Mouse (Mus musculus) embryo, embryonic 11.5 days (tissue): ENCODE measurements around the gene Rcan2.

Experiments used
- DNase-seq: peaks from one replicate; pipeline ENCODE4 v3.0.0-alpha.2; 2012; ENCODE audit warnings: low read depth, low spot score

The Rcan2 gene

DNA sequence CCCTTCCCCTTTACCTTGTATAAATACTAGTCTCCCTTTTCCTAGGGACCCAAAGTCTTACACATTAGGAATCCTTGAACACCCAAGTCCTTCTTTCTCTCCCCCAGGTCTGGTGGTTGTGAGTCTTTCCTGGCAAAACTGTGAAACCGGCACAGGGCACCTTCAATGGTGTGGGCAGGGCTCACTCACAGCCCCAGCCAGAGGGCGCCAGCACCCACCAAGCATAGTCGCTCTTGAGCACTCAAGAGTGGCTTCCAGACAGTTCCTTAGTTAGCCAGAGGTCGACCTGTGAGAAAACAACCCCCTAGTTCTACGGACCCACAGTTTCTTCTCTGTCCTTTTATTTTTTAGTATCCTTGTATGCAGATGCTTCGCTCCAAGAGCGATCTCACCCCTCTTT, at the start of gene Rcan2:
TSS of gene Rcan2 (plus strand) at position 275 of the 400 bp plus-strand sequence.
- DNase-seq: peak; percentile 11

DNA sequence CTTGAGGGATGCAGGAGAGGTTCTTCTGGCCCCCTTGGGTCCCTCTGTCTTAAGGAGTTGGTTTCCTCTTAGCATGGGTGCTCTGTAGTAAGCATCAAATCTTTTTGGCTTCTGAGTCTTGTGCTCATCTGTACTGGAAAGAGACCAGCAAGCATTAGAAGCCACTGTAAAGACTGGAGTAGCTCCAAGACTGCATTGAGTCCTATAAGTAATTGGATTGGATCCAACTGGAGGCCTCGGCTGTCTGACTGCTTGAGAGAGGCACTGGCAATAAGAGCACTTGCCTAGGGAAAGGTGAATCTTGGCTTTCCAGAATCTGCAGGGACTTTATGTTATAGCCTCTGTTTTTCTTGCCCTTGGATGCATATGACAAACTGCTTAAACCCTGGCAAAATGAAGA, 48.3 kb upstream of the Rcan2 start:
- no peak for DNase-seq

DNA sequence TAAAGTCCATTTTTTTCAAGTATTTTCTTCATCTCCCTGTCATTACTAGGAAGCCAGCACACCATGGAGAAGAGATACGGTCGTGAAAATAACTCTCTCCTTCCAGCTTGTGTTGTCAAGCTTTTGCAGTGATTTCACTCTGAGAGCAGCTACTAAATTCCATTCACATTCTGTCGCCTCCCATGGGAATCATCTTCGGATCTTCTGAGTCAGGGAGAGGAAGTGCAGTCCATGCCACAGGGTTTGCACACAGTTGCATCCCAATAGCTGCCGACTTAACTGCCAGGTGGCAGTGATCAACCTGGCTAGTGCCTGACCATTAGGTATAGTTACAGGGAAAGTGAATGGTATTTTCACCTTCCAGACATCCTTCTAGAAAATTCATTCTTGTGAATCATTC, 46.5 kb upstream of the Rcan2 start:
- no peak for DNase-seq

DNA sequence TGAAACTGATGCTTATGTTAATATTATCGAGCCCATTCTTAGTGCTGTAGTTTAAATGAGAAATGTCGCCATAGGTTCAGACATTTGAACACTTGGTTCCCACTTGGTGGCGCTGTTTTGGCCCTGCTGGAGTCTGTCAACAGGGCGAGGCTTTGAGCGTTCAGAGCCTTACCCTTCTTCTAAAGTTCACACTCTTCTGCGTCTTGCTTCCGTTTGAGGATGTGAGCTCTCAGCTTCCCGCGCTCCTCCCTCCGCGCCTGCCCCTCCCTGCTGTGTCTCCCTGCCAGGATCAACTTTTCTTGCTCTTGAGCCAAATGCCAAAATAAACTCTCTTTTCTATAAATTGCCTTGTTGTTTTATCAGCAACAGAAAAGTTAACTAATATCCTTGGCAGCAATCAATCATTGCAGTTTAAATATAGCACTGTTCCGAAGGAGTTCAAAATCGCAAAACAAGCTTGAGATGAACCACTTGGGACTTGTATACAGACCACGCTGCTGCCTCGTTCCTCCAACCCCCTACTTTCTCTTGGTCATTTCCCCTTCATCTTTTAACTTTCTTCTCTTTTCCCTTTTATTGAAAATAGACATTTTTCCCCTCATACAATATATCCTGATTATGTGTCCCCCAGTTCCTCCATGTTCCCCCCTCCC, 42.4 kb upstream of the Rcan2 start:
- no peak for DNase-seq

DNA sequence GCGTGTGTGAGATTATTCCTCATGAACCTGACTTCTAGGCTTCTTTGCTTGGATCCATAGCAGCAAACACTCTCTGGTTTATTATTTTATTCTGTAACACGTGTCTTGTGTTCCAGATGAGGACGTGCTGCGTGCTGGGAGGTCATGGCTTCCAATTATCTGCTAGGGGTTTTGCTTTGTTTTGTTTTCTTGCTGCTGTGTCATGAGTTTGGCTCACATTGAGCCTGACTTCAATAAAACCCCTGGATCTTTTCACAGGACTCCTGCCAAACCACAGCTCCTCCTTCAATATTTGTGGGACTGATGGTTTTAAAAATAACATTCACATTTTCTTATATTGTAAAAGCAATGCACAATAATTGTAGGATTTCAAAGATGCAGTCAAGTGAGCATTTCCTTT, 16.6 kb upstream of the Rcan2 start:
- no peak for DNase-seq

DNA sequence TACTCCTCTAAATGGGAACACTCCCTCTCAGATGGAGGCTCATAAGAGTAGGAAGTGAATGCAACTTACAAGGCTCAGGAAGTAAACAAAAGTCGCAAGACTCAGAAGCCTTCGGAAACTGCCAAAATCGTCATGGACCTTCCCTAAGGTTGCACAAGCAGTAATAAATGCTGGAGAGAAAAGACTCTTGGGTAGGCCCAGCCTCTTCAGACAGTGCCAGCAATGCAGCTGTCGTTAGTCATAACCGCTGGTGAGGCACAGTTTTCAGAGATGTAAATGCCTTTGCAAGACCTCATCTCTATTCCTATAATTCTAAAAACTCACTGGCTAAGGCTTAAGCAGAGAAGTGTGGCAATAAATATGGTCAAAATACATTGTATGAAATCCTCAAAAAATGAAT, 12.9 kb upstream of the Rcan2 start:
- no peak for DNase-seq

DNA sequence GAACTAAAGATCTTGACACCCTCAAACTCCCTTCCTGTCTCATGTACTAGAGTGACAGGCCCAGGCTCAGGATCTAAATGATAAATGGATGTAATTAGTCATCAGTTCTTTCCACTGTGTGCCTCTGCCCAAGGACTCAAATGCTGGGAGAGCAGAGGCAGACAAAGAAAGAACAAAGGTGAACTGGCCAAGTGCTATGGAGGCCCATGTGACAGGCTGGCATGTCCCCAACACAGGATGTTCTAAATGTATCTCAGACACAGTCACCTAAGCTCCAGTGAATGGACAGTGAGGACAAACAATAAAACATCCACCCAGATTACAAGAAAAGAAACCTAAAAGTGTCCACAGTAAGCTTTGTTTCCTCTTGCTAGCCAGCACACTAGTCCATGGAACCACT, 11.8 kb upstream of the Rcan2 start:
- no peak for DNase-seq

DNA sequence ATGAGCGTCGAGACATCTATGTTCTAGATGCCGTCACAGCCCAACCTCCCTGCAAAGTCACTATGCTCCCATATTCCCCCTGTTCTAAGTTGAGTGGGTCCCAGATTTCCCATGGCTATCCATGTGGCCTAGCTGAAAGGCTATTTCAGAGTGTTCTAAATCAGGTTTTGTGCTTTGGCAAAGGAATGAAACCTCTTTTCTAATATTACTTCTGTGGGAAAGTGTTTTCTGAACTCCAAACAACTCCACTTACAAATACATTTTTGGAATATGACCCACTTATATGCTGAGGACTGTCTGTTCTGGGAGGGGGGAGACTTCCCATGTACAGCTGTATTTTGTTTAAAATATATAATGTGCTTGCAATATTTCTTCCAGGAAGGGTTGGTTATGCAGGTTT, 9.4 kb upstream of the Rcan2 start:
- no peak for DNase-seq

DNA sequence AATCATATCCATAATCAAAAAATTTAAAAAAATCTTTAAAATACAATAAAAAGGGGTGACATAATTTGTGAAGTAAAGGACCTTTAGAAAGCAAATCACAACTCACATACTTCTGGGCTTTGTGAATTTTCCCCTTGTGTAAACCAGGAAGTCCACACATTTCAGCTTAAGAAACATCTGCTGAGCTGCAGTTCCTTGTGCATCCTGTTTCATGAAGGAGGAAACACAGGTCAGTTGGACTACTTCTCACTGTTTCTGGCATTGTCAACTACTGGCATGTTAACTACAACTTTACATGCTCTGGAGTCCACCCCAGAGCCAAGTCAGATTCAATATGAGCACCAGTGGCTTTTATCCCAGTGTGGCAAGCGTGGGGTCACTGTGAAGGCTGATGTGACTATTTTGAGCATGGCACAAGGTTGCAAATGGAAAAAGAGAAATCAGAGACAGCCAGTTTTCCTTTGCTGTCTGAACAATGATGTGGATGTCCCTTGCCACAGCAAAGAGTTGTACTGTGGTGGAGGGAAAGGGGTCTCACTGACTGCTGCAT, 6.3 kb upstream of the Rcan2 start:
- no peak for DNase-seq

DNA sequence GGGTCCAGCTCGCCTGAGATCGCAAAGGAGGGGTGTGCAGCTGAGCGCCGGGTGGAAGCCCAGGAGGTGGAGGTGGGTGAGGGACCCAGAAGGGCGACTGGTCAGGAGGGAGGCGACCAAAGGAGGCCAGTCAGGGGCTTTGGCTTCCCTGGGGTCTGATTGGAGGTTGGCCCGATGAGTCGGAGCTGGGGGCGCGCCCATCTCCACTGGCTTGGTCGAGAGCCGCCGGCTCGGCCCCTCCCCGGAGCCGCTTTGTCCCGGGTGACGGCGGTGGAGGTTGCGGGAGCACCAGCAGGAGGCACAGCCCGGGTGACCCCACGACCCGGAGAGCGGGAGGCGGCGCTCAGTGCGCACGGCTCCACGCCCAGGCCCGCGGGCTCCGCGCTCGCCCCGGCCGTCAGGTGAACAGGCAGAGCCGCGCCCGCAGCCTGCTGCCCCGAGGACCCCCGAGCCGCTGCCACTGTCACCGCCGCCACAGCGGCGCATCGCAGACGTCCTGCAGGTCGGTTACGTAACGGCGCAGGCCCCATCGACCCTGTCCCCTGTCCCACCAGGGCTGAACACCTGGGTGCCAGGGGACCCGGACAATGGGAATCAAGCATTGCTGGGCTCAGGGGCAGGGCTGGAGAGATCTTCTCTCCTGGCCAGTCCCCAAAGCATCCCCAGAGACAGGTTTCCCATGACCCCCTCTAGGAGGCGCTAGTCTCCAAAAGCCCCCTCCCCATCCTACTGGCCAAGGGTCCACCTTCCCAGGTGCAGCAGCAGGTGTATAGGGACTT, 633 bp downstream of the Rcan2 start:
- peak; percentile 24 for DNase-seq

DNA sequence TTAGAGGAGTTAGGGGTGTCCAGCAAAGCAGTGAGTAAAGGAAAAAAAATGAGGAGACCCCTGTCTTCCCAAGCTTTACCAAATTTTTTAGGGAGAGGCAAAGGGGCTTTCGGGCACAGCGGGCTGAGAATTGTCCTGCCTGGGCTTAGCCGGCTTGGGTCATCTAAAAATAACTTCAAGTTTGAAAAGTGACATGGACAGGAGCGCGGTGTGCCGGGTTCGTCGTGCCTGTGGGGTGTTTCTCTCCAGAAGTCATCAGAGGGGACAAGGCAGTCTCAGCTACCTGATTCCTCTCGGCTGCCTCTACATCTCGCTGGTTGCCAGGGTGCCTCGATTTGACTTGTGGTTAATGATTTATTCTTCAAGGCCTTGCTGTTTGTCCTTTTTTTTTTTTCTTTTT, 1.3 kb downstream of the Rcan2 start:
- DNase-seq: no peak

DNA sequence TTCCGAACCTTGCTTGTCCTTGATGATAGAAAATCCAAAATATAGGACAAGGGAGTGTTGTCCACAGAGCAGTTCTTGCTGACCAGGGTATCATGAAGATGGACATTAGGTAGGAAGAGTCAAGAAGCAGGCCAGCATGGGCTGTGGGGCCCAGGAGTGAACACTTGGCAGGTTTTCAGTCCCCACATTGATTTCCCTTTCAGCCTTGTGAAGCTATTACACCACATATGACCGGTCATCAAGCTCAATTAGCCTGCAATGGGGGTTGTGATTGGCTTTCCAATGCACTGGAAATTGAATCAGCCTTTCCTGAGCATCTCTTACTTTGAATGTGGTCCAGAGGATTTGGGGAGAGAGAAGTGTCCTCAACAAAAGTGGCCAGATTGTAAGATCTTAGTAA, 2.0 kb downstream of the Rcan2 start:
- no peak for DNase-seq

DNA sequence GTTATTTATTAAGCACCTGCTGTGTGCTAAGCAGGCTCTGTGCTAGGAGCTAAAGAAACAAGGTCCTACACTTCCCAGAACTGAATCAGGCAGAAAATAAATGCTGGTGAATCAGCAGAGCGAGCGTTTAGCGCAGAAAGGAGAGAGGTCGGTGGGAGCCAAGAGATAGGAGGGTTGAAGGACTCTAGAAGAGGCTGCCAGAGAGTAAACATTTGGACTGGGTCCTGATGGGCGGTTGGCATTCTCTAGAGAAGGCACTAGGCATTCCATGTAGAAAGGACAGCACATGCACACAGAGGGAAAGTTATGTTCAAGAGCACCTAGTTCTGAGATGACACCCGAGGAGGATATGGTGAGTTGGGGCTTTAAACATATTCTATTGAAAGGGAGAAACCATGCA, 2.6 kb downstream of the Rcan2 start:
- DNase-seq: no peak

DNA sequence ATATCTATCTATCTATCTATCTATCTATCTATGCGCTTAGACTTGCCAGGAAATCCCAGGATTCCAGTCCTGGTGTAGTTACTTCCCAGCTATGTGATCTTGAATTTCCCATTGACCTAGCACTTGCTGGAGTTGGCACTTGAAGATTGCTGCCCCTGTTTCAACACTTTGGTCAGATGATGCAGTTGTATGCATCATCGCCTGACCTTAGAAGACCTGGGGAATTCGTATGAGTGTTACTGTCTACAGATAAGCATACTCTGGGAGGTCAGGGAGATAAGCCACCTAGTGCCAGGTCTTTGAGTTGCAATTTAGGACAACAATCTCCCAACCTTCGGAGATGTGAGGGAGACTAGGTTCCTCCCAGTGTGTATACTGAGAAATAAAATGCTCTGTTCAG, 5.7 kb downstream of the Rcan2 start:
- no peak for DNase-seq

DNA sequence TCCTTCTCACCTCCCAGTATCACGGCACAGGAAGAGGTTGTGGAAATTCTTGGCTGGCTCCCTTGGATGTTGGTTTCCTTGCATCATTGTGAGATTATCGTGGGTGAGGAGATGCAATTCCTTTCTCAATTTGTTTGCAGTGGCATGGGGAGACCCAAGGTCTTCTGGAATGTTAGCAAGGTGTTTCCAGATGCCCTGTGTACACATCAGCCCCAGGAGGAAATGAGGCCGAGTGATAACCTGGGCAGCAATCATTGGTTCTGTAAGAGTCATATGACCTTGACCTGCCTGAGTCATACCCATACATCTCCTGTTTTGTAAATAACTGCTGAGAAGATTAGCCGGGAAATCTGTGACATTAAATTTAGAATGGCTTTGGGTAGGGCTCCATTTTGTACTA, 10.3 kb downstream of the Rcan2 start:
- no peak for DNase-seq

DNA sequence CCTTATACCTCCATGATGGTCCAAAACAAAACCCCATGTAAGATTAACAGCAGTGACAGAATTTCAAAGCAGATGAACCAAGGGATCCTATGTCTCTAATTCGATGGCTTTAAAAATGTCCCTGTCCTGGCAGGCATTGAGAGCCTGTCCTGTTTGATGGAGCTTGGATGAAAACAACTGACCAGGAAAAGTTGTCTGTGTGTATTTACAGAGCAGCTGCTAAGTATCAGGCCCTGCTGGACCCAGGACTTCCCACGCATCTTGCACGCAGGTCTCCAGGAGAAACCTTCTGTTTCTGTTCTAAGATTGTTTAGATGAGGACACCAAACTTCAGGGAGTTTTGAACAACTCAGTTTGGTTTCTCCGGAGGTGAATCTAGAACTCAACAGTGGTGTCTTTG, 14.2 kb downstream of the Rcan2 start:
- no peak for DNase-seq

DNA sequence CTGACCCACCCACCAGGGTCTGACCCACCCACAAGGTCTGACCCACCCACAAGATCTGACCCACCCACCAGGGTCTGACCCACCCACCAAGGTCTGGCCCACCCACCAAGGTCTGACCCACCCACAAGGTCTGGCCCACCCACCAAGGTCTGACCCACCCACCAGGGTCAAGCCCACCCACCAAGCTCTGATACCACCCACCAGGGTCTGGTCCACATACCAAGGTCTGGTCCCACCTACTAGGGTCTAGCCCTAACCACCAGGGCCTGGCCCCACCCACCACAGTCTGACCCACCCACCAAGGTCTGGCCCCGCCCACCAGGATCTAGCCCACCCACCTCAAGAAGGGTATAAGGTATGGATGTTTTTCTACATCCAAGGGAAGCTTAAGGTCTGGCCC, 15.3 kb downstream of the Rcan2 start:
- DNase-seq: no peak

DNA sequence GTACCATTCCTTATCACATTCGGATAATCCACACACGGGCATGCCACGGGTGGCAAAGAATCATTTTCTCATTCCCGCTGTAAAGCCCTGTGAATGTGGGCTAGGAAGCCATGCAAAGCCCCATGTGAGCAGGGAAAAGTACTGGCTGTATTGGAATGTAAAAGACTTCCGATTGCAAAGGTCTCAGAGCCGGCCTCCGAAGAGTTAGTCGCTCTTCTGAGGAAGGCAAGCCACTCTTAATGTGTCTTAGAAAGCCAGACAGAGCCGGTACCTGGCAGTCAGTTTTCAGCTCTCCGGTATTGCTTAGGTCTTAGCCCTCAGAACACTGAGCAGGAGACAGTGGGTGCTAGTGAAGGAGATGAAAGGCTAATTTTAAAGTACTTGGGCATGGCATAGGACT, 16.0 kb downstream of the Rcan2 start:
- no peak for DNase-seq

DNA sequence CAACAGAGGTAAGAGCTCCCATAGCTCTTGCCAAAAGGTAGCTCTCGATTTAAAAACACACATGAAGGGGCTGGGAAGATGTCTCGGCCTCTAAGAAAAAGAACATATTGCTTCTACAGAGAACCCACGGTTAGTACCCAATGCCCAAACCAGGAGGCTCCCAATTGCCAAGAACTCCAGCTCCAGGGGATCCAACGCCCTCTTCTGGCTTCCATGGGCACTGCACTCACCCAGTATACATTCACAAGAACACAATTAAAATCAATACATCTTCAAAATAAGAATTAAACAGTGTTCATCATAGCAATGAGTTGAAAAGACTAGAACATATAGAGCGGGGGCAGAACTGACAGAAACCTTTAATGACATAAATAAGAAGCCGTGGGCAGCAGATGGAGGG, 17.2 kb downstream of the Rcan2 start:
- DNase-seq: no peak

DNA sequence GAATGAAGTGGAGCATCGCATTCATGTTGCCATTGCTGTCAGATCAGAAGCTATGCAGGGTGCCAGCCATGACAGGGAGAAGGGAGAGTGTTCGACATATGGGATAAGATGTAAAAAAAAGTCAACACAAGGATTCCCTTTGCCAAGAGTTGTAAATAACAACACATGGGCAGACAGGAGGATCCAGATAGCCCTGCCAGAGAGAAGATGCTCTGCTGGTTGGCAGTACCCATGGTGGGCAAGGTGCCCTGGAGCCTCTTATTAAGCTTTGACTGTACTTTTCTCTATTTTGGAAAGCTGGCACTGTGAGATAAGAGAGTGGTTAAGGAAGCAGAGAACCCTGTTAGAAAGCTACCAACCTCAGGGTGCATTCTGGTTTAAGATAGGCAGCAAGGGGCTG, 19.8 kb downstream of the Rcan2 start:
- no peak for DNase-seq

DNA sequence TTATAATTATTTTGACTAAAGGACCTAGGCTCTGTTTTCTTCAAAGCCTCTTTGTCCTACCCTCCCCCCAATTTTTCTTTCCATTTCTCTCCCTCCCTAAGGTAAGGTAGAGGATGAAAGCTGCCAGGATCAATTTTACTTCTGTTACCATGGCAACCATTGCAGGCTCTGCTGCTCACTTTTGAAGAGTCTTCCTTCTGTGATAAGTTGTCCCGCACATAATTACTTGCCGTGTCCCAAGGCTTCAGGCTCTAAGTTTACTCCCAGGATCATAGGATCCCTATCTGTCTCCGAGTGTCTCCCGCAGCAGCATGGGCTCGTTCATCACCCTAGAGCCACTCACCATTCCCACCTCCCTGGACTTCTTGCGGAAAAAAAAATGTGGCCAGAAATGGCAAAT, 21.1 kb downstream of the Rcan2 start:
- DNase-seq: no peak

DNA sequence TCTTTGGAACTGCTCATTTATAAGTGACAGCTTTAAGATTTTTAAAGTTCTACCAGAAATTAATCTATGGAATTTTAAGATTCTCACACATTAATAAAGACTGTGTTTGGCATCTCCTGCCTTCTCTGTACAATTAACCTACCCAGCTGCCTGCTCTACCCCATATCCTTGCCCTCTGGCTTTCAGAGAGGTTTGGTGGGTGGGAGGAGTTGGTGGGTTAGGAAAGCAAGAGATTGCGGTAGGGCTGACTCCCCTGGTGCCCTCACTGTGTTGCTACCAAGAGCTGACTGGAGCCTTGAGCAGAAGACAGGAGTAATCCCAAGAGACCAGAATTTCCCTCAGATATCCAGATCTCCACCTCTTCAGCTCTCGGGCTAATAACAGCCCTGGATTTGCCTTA, 21.5 kb downstream of the Rcan2 start:
- DNase-seq: no peak

DNA sequence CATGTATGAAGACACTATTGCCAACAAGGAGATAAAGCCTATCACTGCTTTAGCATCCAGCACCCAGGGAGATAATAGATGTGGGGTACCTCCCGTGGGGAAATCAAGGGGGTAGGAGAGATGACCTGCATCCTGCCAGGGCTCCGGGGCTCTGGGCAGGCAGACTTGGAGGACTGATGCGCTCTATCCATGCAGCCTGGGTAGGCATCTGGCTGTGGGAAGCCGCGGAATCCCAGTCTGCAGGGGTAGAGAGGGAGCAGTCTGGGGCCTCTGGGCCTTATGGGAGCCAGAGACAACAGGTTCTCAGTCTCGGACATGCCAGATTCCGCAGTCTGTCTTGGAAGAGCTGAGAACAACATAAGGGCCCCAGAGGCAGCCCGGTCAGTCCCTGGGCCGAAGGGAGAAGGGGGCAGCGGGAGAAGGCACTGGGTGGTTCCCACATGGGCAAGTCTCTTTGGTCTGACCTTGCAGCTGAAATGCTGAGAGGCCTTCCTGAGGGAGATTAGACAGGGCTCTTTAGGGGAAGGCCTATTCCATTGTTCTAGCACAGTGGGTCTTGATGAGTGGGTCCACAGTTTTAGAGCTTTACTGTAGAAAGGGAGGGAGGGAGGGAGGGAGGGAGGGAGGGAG, 23.7 kb downstream of the Rcan2 start:
- DNase-seq: no peak
